Mouse (Mus musculus) cerebellum, adult 2 months (tissue): ENCODE results near the gene Dnajc4.

Experiments
- CTCF ChIP-seq: fragments of 200-500 bp; IDR thresholded peaks from 2 replicates; pipeline ENCODE4 v1.5.1; 2011; ENCODE audit warnings: low read depth, mild to moderate bottlenecking, control low read depth, low read length, moderate library complexity, borderline replicate concordance; ENCODE audit not compliant: insufficient read depth
- POLR2A ChIP-seq: fragments of 200-500 bp; IDR thresholded peaks from 2 replicates; pipeline ENCODE4 v1.6.1; 2011; ENCODE audit warnings: low read length, control low read depth, borderline replicate concordance; ENCODE audit not compliant: insufficient read depth

- TF ChIP-seq POLR2A (no peak), CTCF (no peak)
Measured at GRCm38 (mm10) chr19:7014481-7015135, 22.2 kb upstream of the Dnajc4 start.
